Mouse (Mus musculus) telencephalon, adult 2 months (tissue): ENCODE measurements around the gene Wsb2.
"Not testable (repeated sequence)": the region's sequence is repeated elsewhere in the genome, so short reads cannot be mapped to it uniquely, and the experiment has no call there.

Experiments
- DNase-seq: peaks from one replicate; pipeline ENCODE4 v3.0.0-alpha.2; 2011; ENCODE audit warnings: low read depth, low spot score

Wsb2 gene

GRCm38 (mm10) chr5:117357129-117357477 lies at the start of gene Wsb2:
Gene Wsb2, plus strand, starts transcription at chr5:117357304.
- DNase-seq: no peak

GRCm38 (mm10) chr5:117307699-117308098 lies 49.4 kb upstream of the Wsb2 start:
- no peak for DNase-seq

- DNase-seq: no peak
Observed at GRCm38 (mm10) chr5:117313420-117313819, 43.7 kb upstream of the Wsb2 start.

DNA sequence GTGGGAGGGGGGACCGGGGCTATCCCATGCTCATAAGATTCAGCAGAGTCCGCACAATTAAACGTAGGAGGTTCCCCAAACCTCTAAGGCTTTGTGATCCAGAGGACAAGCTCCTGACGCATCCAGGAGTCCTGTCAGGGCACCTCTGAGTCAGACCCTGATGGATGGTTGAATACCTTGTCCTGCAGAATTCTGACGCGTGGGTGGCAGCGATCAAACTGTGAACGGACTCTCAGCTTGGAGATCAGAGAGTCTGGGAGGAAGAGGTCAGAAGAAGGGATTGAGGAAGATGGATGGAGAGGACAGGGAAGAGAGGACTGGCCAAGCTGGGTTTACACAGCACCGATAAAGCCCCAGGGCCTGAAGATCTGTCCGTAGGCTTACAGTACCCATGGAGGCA lies 43.2 kb upstream of the Wsb2 start:
- DNase-seq: no peak

DNA sequence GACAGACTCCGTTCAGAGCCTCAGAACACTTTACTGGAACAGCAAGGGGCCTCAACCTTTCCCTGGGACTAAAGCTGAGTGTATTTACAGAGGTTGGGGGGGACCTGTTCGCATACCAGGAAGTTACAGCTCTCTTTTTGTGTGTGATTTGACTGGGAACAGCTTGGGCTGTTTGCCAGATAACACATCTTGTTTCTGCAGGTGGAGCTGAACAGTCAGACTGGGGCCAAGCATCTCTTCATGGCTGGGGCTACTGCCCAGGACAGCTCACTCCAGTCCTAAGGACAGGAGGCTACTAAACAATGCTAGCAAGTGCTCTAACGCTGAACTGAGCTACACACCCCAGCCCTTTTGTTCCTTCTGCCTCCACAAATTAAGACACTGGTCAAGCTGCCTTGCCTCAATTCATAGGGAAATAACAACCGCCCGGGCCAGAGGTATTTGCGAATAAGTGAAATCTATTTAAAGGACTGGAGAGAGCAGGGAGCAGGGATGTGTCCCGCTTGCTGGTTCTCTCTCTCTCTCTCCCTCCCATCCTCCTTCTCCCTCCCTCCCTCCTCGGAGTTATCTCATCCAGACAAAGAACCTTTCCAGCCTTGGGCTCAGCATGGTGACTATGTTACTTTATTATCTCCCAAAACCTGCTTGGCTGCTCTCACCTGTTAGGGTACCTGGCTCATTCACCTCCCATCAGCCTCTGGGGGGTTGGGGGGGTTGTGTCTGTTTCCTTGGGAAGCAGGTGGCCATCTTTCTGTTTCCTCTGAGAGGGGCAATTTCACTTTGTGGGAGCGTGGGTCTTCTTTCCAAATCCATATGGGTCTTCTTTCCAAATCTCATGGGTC lies 42.3 kb upstream of the Wsb2 start:
- DNase-seq: no peak

GRCm38 (mm10) chr5:117318741-117319629 lies 38.1 kb upstream of the Wsb2 start, which contains the start of gene Vsig10:
Gene Vsig10, plus strand, starts transcription at chr5:117319083.
- DNase-seq: no peak

GRCm38 (mm10) chr5:117323751-117324150 lies 33.4 kb upstream of the Wsb2 start:
- DNase-seq: no peak

DNA sequence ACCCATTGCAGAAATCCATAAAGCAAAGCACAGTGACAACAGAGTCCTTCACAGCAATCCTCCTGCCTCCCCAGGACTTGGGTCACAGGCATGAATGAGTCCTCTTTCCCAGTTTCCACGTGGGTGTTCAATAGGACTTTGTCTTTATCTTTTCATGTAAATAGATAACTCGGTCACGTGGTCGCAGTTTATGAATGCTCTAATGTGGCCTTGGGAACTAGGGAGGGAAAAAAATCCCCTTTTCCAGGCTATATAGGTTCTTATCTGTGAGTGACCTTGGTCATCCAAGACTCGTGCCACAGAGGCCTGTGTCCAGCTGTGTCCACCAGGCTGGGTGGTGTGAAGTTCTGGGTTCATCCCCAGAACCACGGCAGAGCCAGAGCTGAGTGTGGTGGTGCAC lies 30.7 kb upstream of the Wsb2 start:
- DNase-seq: no peak

DNA sequence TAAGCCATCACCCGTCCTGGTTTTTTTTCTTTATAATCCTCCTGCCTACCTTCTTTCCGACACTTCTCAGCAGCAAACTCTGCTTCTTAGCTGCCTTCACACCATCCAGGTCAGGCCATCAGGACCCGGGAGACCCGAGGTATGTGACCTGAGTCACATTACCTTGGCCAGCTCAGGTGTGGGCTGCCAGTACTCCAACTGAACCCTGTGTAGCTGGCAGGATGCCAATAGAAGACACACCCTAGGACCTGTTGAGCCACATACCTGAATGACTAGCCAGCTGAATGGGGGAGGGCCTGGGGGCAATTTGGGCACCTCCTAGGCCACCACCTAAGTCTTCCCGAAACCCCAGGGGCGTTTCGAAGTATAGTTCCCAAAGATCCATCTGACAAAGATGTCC lies 26.6 kb upstream of the Wsb2 start:
- DNase-seq: no peak

DNA sequence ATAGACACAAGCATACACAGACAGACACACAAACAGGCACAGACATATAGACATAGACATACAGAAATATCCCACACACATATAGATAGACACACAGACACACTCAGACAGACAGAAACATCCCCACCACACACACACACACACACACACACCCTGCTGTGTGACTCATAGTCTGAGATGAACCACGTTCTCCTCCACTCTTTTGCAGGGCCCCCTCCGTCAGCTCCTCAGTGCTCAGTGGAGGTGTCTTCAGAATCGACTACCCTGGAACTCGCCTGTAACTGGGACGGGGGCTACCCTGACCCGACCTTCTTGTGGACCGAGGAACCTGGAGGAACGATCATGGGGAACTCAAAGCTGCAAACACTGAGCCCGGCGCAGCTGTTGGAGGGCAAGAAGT lies 19.1 kb upstream of the Wsb2 start:
- no peak for DNase-seq

DNA sequence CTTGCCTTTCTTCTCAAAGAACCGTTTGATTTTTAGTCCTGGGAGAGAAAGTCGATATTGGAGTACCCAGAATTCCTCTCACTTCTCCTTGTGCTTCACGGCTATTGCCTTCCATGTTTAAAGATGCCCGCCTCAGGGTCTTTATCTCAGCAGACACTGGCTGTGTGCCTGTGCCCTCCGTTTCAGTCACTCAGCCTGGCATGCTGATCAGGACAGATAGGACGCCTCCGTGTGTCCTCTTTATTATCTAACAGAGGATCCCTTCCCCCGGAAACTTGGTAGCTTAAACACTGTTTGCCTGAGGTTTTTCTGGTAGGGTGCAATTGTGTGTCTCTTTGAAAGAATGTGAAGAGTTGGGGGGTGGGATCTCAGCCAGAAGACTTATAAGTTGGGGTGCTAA lies 18.6 kb upstream of the Wsb2 start:
- no peak for DNase-seq

DNA sequence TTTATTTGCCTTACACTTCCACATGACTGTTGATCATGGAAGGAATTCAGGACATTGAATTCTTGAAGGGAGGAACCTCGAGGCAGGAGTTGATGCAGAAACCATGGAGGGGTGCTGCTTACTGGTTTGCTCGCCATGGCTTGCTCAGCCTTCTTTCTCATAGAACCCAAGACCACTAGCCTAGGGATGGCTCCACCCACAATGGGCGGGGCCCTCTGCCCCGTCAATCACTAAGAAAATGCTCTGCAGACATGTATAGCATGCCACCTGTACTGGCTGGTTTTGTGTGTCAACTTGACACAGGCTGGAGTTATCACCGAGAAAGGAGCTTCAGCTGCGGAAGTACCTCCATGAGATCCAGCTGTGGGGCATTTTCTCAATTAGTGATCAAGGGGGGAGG lies 17.0 kb upstream of the Wsb2 start:
- no peak for DNase-seq

GRCm38 (mm10) chr5:117341896-117342295 lies 15.2 kb upstream of the Wsb2 start:
- no peak for DNase-seq

DNA sequence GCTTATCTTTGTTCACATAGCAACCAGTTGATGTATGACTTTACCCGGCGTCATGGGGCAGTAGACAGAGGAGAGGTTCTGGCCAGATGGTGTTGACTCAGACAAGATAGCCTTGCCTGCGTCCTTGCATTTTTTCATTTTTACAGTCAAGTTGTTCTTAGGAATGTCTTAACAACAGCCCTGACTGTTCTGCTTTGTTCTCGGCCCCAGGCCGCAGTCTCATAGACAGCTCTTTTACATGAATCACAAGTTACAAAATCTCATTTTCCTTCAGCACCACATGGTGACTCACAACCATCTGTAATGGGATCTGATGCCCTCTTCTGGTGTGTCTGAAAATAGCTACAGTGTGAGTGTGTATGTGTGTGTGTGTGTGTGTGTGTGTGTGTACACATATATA lies 12.6 kb upstream of the Wsb2 start:
- not testable (repeated sequence) for DNase-seq

GRCm38 (mm10) chr5:117345432-117345976 lies 11.6 kb upstream of the Wsb2 start:
- DNase-seq: no peak

DNA sequence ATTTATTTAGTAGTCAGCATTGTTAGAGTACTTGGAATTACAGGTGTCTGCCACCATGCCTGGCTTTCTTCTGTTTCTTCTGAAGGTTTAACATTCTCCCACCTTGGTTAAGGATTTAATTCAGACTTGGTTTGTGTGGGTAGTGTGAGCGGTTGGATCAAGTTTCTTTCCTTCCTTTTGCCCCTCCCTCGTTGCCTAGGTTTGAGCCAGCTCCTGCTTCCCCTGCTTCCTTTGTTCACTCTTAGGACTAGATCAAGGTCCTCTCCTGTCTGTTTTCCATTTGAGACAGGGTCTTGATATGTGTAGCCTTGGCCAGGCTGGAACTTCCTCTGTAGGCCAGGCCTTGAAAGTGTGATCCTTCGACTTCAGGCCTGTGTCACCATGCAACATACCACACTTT lies 10.8 kb upstream of the Wsb2 start:
- no peak for DNase-seq

- DNase-seq: no peak
Observed at GRCm38 (mm10) chr5:117347011-117347410, 10.1 kb upstream of the Wsb2 start.

DNA sequence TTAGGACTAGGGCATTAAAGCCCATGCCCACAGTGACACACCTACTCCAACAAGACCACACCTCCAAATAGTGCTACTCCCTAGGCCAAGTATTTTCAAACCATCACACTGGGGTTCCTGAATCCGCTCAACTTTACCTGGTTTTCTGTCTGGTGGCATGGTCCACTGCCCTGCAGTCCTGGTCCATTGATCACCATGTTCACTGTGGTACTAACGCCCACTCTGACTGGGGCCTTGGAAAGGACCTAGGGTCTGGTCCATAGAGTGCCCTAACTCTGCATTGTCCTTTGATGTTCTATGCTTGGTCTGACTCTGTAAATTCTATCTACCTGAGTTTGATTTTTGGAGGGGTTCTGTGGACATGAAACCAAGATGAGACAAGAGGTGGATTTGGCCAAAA lies 9.3 kb upstream of the Wsb2 start:
- no peak for DNase-seq

GRCm38 (mm10) chr5:117348279-117348678 lies 8.8 kb upstream of the Wsb2 start:
- no peak for DNase-seq

DNA sequence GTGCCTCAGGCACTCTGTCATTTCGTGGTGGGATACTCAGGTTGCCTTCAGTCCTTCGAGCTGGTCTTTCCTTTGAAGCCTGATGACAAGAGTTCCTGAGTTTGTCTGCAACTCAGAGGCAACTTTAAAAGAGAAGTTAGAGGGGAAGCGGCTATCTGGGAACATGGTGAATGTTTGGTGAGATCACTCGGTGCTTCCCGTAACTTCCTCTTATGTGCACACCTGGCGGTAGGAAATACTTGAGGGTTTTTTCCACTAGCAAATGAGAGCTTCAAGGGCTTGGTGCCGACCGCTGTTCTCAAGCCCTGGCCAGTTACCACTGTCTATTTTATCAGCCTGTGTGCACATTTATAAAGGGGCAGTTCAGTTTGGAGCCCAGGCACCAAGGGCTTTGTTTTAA lies 3.0 kb upstream of the Wsb2 start:
- no peak for DNase-seq

- no peak for DNase-seq
Observed at GRCm38 (mm10) chr5:117355648-117356303, 1.3 kb upstream of the Wsb2 start.
